Mouse (Mus musculus) heart, embryonic 10.5 days (tissue): ENCODE results near the gene Pxn. TPM values are rescaled to one million over a fixed set of nuclear protein-coding genes. Genes with fewer than 3 reads are reported as not detected.
A peak's percentile ranks its signal among the peaks of the same experiment; 100 is the strongest.
"Not testable (repeated sequence)": the region's sequence is repeated elsewhere in the genome, so short reads cannot be mapped to it uniquely, and the experiment has no call there.

Source experiments
- DNase-seq: peaks from one replicate; pipeline ENCODE4 v3.0.0-alpha.2; 2017; ENCODE audit warnings: low spot score
- H3K27ac ChIP-seq: fragments of 300-500 bp; sonication (generic); 2 replicates; pipeline ENCODE4 v1.5.1; 2016; ENCODE audit warnings: mild to moderate bottlenecking
- H3K27me3 ChIP-seq: fragments of 300-500 bp; sonication (generic); 2 replicates; pipeline ENCODE4 v1.6.1; 2016; ENCODE audit warnings: mild to moderate bottlenecking; ENCODE audit not compliant: poor library complexity, insufficient read depth, severe bottlenecking
- H3K36me3 ChIP-seq: fragments of 300-500 bp; sonication (generic); 2 replicates; pipeline ENCODE4 v1.6.1; 2016; ENCODE audit warnings: mild to moderate bottlenecking, moderate library complexity
- H3K4me1 ChIP-seq: fragments of 300-500 bp; sonication (generic); 2 replicates; pipeline ENCODE4 v1.6.1; 2016; ENCODE audit warnings: mild to moderate bottlenecking
- H3K4me3 ChIP-seq: fragments of 300-500 bp; sonication (generic); 2 replicates; pipeline ENCODE4 v1.5.1; 2016; ENCODE audit warnings: mild to moderate bottlenecking, moderate library complexity
- H3K9me3 ChIP-seq: fragments of 300-500 bp; sonication (generic); 2 replicates; pipeline ENCODE4 v1.6.1; 2016; ENCODE audit warnings: mild to moderate bottlenecking, moderate library complexity
- WGBS: fragments of 180-500 bp; shearing (Covaris S2); methylation state at CpG from one replicate; pipeline ENCODE4 v1.1.7; 2016; 5-methylcytosine and 5-hydroxymethylcytosine counted together
- polyA plus RNA-seq: library from polyadenylated mRNA; unstranded; fragments of >200 nt; fragmentation: Nextera tagmentation; extraction: Ambion mirVana; gene quantifications from 2 replicates; pipeline ENCODE4 v1.2.1, GENCODE M21; 2016

Gene Pxn
- polyA plus RNA-seq, 1 experiment from 2014 or later: 30.3 TPM

DNA sequence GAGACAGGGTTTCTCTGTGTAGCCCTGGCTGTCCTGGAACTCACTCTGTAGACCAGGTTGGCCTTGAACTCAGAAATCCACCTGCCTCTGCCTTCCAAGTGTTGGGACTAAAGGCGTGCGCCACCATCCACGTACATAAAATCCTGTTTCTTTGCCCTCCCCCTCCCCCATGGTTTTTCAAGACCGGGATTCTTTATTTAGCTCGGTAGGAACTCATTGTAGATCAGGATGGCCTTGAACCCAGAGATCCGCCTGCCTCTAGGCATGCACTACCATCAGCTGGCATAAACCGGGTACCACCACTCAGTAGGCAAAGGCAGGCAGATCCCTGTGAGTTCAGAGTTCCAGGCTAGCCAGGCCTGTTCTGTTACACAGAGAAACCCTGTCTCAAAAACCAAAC is 10.4 kb downstream of the Pxn start:
- Histone ChIP-seq H3K36me3 (peaks cover 19% of the 10 kb centered on the region), H3K27me3 (no peaks in the 10 kb centered on the region), H3K4me1 (peaks cover 56% of the 10 kb centered on the region), H3K27ac (no peak overlapping the region; the same call in 1 of the 2 replicates), H3K4me3 (no peak overlapping the region), H3K9me3 (no peaks in the 10 kb centered on the region)
- DNase-seq: no peak
- 84% methylated on average over 7 of the region's 7 CpGs for WGBS

GRCm38 (mm10) chr5:115517501-115517900 is 11.0 kb downstream of the Pxn start:
- no peak for DNase-seq
- Histone ChIP-seq H3K4me3 (no peak overlapping the region), H3K27ac (no peak overlapping the region), H3K9me3 (no peaks in the 10 kb centered on the region), H3K36me3 (peaks cover 19% of the 10 kb centered on the region), H3K4me1 (peaks cover 60% of the 10 kb centered on the region), H3K27me3 (no peaks in the 10 kb centered on the region)
- WGBS: 93% methylated on average over 9 of the region's 9 CpGs

- not testable (repeated sequence) for DNase-seq, H3K4me3 ChIP-seq, H3K9me3 ChIP-seq, H3K27ac ChIP-seq, H3K27me3 ChIP-seq
- Histone ChIP-seq H3K4me1 (peaks cover 67% of the 10 kb centered on the region), H3K36me3 (peaks cover 16% of the 10 kb centered on the region)
- WGBS: 97% methylated on average over 7 of the region's 8 CpGs
Measured at GRCm38 (mm10) chr5:115518214-115518613, 11.7 kb downstream of the Pxn start.

DNA sequence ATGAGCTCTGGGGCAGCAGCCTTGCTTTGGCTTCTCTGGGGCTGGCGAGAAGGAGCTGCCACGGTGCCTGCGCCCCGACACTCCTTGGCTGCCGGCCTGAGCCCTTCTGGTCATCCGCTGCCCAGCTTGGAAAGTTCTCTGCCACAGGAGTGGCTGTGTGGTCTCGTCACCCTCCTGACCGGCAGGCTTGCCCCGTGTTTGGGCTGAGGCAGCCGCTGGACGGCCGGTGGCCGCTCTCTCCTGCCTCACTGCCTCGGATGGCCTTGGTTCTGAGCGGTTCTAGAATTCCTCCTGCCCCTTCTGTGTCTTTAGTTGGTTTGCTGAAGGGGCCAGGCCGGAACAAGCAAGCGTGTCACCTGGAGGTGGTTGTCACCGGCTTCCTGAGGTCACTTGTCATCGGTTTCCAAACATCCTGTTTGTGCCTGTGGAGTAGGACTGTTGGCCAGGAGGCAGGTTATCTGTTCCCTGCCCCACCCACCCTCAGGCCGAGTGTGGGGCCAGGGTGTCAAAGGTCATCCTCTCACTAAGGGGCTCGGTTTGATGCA is 13.9 kb downstream of the Pxn start:
- Histone ChIP-seq H3K36me3 (peaks cover 10% of the 10 kb centered on the region; the same call in 1 of the 2 replicates), H3K27ac (peak overlapping the region; percentile 77), H3K4me3 (peak overlapping the region; percentile 20; the same call in 1 of the 2 replicates), H3K9me3 (no peaks in the 10 kb centered on the region), H3K27me3 (no peaks in the 10 kb centered on the region), H3K4me1 (peaks cover 72% of the 10 kb centered on the region)
- 41% methylated on average over 21 of the region's 21 CpGs for WGBS
- DNase-seq: no peak

- H3K27me3 ChIP-seq: no peaks in the 10 kb centered on the region
- no peak overlapping the region for H3K4me3 ChIP-seq
- no peaks in the 10 kb centered on the region for H3K9me3 ChIP-seq
- no peak for DNase-seq
- peaks cover 13% of the 10 kb centered on the region; the same call in 1 of the 2 replicates for H3K36me3 ChIP-seq
- peak overlapping the region; percentile 77 for H3K27ac ChIP-seq
- WGBS: 69% methylated on average over 20 of the region's 21 CpGs
- peaks cover 74% of the 10 kb centered on the region for H3K4me1 ChIP-seq
Measured at GRCm38 (mm10) chr5:115521553-115522461, 15.3 kb downstream of the Pxn start.

- Histone ChIP-seq H3K27me3 (no peaks in the 10 kb centered on the region), H3K27ac (peak overlapping the region; percentile 77), H3K4me3 (no peak overlapping the region), H3K36me3 (peaks cover 11% of the 10 kb centered on the region; the same call in 1 of the 2 replicates), H3K4me1 (peaks cover 79% of the 10 kb centered on the region), H3K9me3 (no peaks in the 10 kb centered on the region)
- WGBS: 78% methylated on average over 4 of the region's 4 CpGs
- DNase-seq: no peak
Measured at GRCm38 (mm10) chr5:115522531-115522930, 16.1 kb downstream of the Pxn start.

GRCm38 (mm10) chr5:115522981-115523499 is 16.6 kb downstream of the Pxn start:
- 66% methylated on average over 15 of the region's 15 CpGs for WGBS
- H3K27me3 ChIP-seq: no peaks in the 10 kb centered on the region
- no peak for DNase-seq
- peaks cover 10% of the 10 kb centered on the region; the same call in 1 of the 2 replicates for H3K36me3 ChIP-seq
- peak overlapping the region; percentile 77 for H3K27ac ChIP-seq
- peaks cover 83% of the 10 kb centered on the region for H3K4me1 ChIP-seq
- H3K4me3 ChIP-seq: no peak overlapping the region
- H3K9me3 ChIP-seq: no peaks in the 10 kb centered on the region

DNA sequence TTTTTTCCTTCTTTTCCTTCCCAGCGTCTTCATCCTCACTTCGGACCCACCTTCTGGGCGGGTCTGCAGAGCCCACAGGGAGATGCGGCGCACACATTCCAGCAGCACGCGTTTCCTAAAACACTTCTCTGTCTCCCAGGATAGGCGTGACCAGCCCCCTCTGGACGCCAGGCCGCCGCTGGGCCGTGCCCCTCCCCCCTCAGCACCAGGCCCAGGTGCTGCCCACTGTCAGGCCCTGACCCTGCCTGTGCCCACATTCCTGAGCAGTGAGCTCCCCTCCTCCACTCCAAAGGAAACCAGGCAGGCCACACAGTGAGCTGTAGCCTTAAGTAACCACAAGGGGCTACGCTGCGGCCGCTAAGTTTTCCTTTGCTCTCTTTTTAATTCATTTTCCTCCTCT is 17.5 kb downstream of the Pxn start:
- H3K9me3 ChIP-seq: no peaks in the 10 kb centered on the region
- no peaks in the 10 kb centered on the region for H3K27me3 ChIP-seq
- DNase-seq: no peak
- peak overlapping the region; percentile 41 for H3K4me3 ChIP-seq
- H3K27ac ChIP-seq: peak overlapping the region; percentile 77
- peaks cover 89% of the 10 kb centered on the region for H3K4me1 ChIP-seq
- WGBS: 5% methylated on average over 15 of the region's 15 CpGs
- peaks cover 7% of the 10 kb centered on the region; the same call in 1 of the 2 replicates for H3K36me3 ChIP-seq

GRCm38 (mm10) chr5:115524471-115524870 is 18.0 kb downstream of the Pxn start:
- 49% methylated on average over 12 of the region's 12 CpGs for WGBS
- peak overlapping the region; percentile 41 for H3K4me3 ChIP-seq
- H3K27ac ChIP-seq: peak overlapping the region; percentile 77
- H3K27me3 ChIP-seq: no peaks in the 10 kb centered on the region
- peaks cover 7% of the 10 kb centered on the region; the same call in 1 of the 2 replicates for H3K36me3 ChIP-seq
- peaks cover 92% of the 10 kb centered on the region for H3K4me1 ChIP-seq
- H3K9me3 ChIP-seq: no peaks in the 10 kb centered on the region
- no peak for DNase-seq

DNA sequence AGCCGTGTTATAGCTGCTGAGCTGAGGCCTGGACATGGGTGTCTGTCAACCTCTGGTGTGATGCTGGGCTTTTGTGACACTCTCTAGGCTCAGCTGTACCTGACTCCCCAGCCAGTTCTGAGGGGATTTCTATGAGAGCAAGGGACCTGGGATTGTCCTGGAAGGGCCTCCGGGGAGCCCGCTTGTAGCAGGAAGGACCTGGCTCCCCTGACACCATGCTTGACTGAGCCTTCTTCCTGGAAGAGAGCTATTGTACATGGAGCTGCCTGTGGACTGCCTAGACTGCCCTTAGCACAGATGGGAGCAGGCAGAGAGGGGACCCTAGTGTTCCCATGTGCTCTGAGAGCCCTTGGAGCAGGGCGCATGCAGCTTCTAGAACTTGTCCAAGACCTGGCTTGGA is 18.9 kb downstream of the Pxn start:
- peak overlapping the region; percentile 77 for H3K27ac ChIP-seq
- H3K36me3 ChIP-seq: peaks cover 7% of the 10 kb centered on the region; the same call in 1 of the 2 replicates
- no peaks in the 10 kb centered on the region for H3K27me3 ChIP-seq
- H3K4me3 ChIP-seq: no peak overlapping the region
- no peak for DNase-seq
- no peaks in the 10 kb centered on the region for H3K9me3 ChIP-seq
- WGBS: 89% methylated on average over 4 of the region's 4 CpGs
- peaks cover 95% of the 10 kb centered on the region for H3K4me1 ChIP-seq

- no peak overlapping the region for H3K4me3 ChIP-seq
- H3K4me1 ChIP-seq: peaks cover 95% of the 10 kb centered on the region
- 78% methylated on average over 9 of the region's 9 CpGs for WGBS
- DNase-seq: no peak
- peak overlapping the region; percentile 77 for H3K27ac ChIP-seq
- 0 out of 2 replicates have a peak, but pooled peaks cover 7% of the 10 kb centered on the region for H3K36me3 ChIP-seq
- H3K9me3 ChIP-seq: no peaks in the 10 kb centered on the region
- H3K27me3 ChIP-seq: no peaks in the 10 kb centered on the region
Measured at GRCm38 (mm10) chr5:115525943-115526342, 19.5 kb downstream of the Pxn start.

GRCm38 (mm10) chr5:115526456-115527202 is 20.2 kb downstream of the Pxn start:
- no peak for DNase-seq
- H3K27ac ChIP-seq: peak overlapping the region; percentile 77; the same call in 1 of the 2 replicates
- H3K9me3 ChIP-seq: no peaks in the 10 kb centered on the region

More at GRCm38 (mm10) chr5:115526456-115527202, 20.2 kb downstream of the Pxn start:
- Histone ChIP-seq H3K36me3 (0 out of 2 replicates have a peak, but pooled peaks cover 7% of the 10 kb centered on the region), H3K4me3 (no peak overlapping the region), H3K4me1 (peaks cover 95% of the 10 kb centered on the region), H3K27me3 (no peaks in the 10 kb centered on the region)
- 86% methylated on average over 17 of the region's 17 CpGs for WGBS
